Mouse (Mus musculus) layer of hippocampus, adult 8-10 months (tissue): ENCODE measurements around the gene Rbfox1. TPM values are rescaled to one million over a fixed set of nuclear protein-coding genes. Genes with fewer than 3 reads are reported as not detected.

Source experiments
- DNase-seq, 2 experiments: peaks; one replicate each; pipeline ENCODE4 v3.0.0; 2022; ENCODE audit warnings: low spot score in 2 of 2
- total RNA-seq, 4 experiments: library from RNA; stranded (reverse); gene quantifications; 2 replicates each; pipeline ENCODE4 v1.2.4; 2022

The Rbfox1 gene
- total RNA-seq, 4 experiments from 2014 or later, result 328 to 354 (median 345) TPM

- peak in 1 of 2 experiments; percentile 21 for DNase-seq
Observed at GRCm38 (mm10) chr16:6907550-6907949, 1022.4 kb downstream of the Rbfox1 start.

GRCm38 (mm10) chr16:6914531-6914930 is 1029.4 kb downstream of the Rbfox1 start:
- DNase-seq, result no peak

GRCm38 (mm10) chr16:6918641-6919040 is 1033.5 kb downstream of the Rbfox1 start:
- no peak for DNase-seq

GRCm38 (mm10) chr16:6919681-6920080 is 1034.5 kb downstream of the Rbfox1 start:
- DNase-seq, result no peak

- DNase-seq, result no peak
Observed at GRCm38 (mm10) chr16:6927661-6928060, 1042.5 kb downstream of the Rbfox1 start.

- DNase-seq, result no peak
Observed at GRCm38 (mm10) chr16:6930795-6931194, 1045.6 kb downstream of the Rbfox1 start.

- DNase-seq, result peak; percentile 33 to 51
Observed at GRCm38 (mm10) chr16:6946151-6946550, 1061.0 kb downstream of the Rbfox1 start.

GRCm38 (mm10) chr16:6949666-6950065 is 1064.5 kb downstream of the Rbfox1 start:
- no peak for DNase-seq

- DNase-seq, result no peak
Observed at GRCm38 (mm10) chr16:6955102-6955675, 1070.0 kb downstream of the Rbfox1 start.

- DNase-seq, result no peak
Observed at GRCm38 (mm10) chr16:6961931-6962379, 1076.8 kb downstream of the Rbfox1 start.

GRCm38 (mm10) chr16:6962508-6962907 is 1077.4 kb downstream of the Rbfox1 start:
- DNase-seq, result no peak

- DNase-seq, result peak; percentile 36 to 59
Observed at GRCm38 (mm10) chr16:6963533-6963932, 1078.4 kb downstream of the Rbfox1 start.

GRCm38 (mm10) chr16:6964720-6965583 is 1079.8 kb downstream of the Rbfox1 start:
- DNase-seq, result no peak

- DNase-seq, result no peak
Observed at GRCm38 (mm10) chr16:6969986-6970385, 1084.8 kb downstream of the Rbfox1 start.

GRCm38 (mm10) chr16:6976341-6976740 is 1091.2 kb downstream of the Rbfox1 start:
- DNase-seq, result no peak

GRCm38 (mm10) chr16:6983947-6984346 is 1098.8 kb downstream of the Rbfox1 start:
- no peak for DNase-seq

GRCm38 (mm10) chr16:6986031-6986430 is 1100.9 kb downstream of the Rbfox1 start:
- DNase-seq, result peak in 1 of 2 experiments; percentile 40

GRCm38 (mm10) chr16:6986494-6986893 is 1101.3 kb downstream of the Rbfox1 start:
- no peak for DNase-seq

- DNase-seq, result no peak
Observed at GRCm38 (mm10) chr16:6992251-6992650, 1107.1 kb downstream of the Rbfox1 start.

- DNase-seq, result no peak
Observed at GRCm38 (mm10) chr16:6993180-6993579, 1108.0 kb downstream of the Rbfox1 start.

- DNase-seq, result no peak
Observed at GRCm38 (mm10) chr16:6997109-6997508, 1112.0 kb downstream of the Rbfox1 start.

- no peak for DNase-seq
Observed at GRCm38 (mm10) chr16:6997834-6998233, 1112.7 kb downstream of the Rbfox1 start.

- no peak for DNase-seq
Observed at GRCm38 (mm10) chr16:7004565-7004964, 1119.4 kb downstream of the Rbfox1 start.
